Mouse (Mus musculus) heart, postnatal 4 days (tissue): ENCODE data around the gene Jmjd8. TPM values are rescaled to one million over a fixed set of nuclear protein-coding genes. Genes with fewer than 3 reads are reported as not detected.
"Not testable (repeated sequence)": the region's sequence is repeated elsewhere in the genome, so short reads cannot be mapped to it uniquely, and the experiment has no call there.

Experiments
- DNase-seq: peaks from one replicate; pipeline ENCODE4 v3.0.0; 2021
- total RNA-seq, 2 experiments: library from RNA; stranded (reverse); gene quantifications; 2 replicates each; pipeline ENCODE4 v1.2.3; 2021

The Jmjd8 gene
- total RNA-seq, 2 experiments from 2014 or later, result 34.7 to 37.4 TPM

- DNase-seq, result no peak
These were observed 35.0 kb downstream of the Jmjd8 start for GRCm38 (mm10) chr17:25863681-25864080.

GRCm38 (mm10) chr17:25864311-25864710, 35.6 kb downstream of the Jmjd8 start:
- no peak for DNase-seq

- DNase-seq, result peak; percentile 7
These were observed 36.6 kb downstream of the Jmjd8 start for GRCm38 (mm10) chr17:25865288-25865687.

GRCm38 (mm10) chr17:25866172-25866571, 37.5 kb downstream of the Jmjd8 start:
- peak; percentile 6 for DNase-seq

GRCm38 (mm10) chr17:25867509-25867835, 38.8 kb downstream of the Jmjd8 start:
- no peak for DNase-seq

GRCm38 (mm10) chr17:25867836-25868600, 39.4 kb downstream of the Jmjd8 start:
- DNase-seq, result peak; percentile 74

GRCm38 (mm10) chr17:25868601-25869191, 40.0 kb downstream of the Jmjd8 start, which contains the start of gene Mcrip2:
Gene Mcrip2, minus strand, starts transcription at chr17:25868764.
- peak; percentile 85 for DNase-seq

- DNase-seq, result no peak
These were observed 40.8 kb downstream of the Jmjd8 start for GRCm38 (mm10) chr17:25869498-25869897.

- DNase-seq, result no peak
These were observed 41.3 kb downstream of the Jmjd8 start for GRCm38 (mm10) chr17:25869954-25870353.

- DNase-seq, result not testable (repeated sequence)
These were observed 42.9 kb downstream of the Jmjd8 start for GRCm38 (mm10) chr17:25871566-25871965.

- no peak for DNase-seq
These were observed 44.0 kb downstream of the Jmjd8 start for GRCm38 (mm10) chr17:25872676-25873075.

GRCm38 (mm10) chr17:25873405-25874147, 44.9 kb downstream of the Jmjd8 start:
- no peak for DNase-seq

- no peak for DNase-seq
These were observed 45.6 kb downstream of the Jmjd8 start for GRCm38 (mm10) chr17:25874148-25874720.

GRCm38 (mm10) chr17:25874721-25875170, 46.1 kb downstream of the Jmjd8 start, which contains the start of gene Mettl26:
Gene Mettl26, plus strand, starts transcription at chr17:25875074.
- peak; percentile 96 for DNase-seq

GRCm38 (mm10) chr17:25875171-25876136, 46.8 kb downstream of the Jmjd8 start:
- DNase-seq, result peak; percentile 90

GRCm38 (mm10) chr17:25876347-25876915, 47.8 kb downstream of the Jmjd8 start:
- no peak for DNase-seq

- no peak for DNase-seq
These were observed 48.4 kb downstream of the Jmjd8 start for GRCm38 (mm10) chr17:25877025-25877424.

GRCm38 (mm10) chr17:25877741-25878610, 49.3 kb downstream of the Jmjd8 start:
- no peak for DNase-seq

GRCm38 (mm10) chr17:25878611-25879180, 50.0 kb downstream of the Jmjd8 start:
- no peak for DNase-seq

GRCm38 (mm10) chr17:25879261-25879660, 50.6 kb downstream of the Jmjd8 start:
- peak; percentile 33 for DNase-seq
